11 mouse cellular contexts compared by ENCODE assay signal in genomic region chr5:10648075-10648474, GRCm38 (mm10).
DNase-seq lines count a peak whose midpoint lies in the region; ATAC-seq and TF ChIP-seq lines count a peak whose summit lies in the region.
"Had no signal": no experiment of that assay in that cellular context is flagged by ENCODE, and none has a peak within 500 bp of the region (broad histone marks: within the 10 kb centered on the region; RNA-seq: fewer than 3 reads in every experiment).

No protein-coding gene starts in this region.

- H3K9ac ChIP-seq in midbrain, postnatal 0 days (replicated peaks; ENCODE audit: low read length, poor library complexity, severe bottlenecking): no peak overlapping the region
- no peak overlapping the region for H3K9ac ChIP-seq in midbrain, embryonic 16.5 days (ENCODE audit: low read depth, low read length)

- no peaks in the 10 kb centered on the region for H3K36me3 ChIP-seq in midbrain, postnatal 0 days (ENCODE audit: insufficient read depth, low read length)
- no peaks in the 10 kb centered on the region for H3K36me3 ChIP-seq in midbrain, embryonic 16.5 days (ENCODE audit: control insufficient read depth, insufficient read depth, low read length)

- ATAC-seq in frontal cortex, adult (ENCODE audit: low TSS enrichment): peak; percentile 47; the same call in 1 of the 2 replicates
- no peak for ATAC-seq in midbrain, postnatal 0 days (ENCODE audit: low FRiP score)
- no peak for ATAC-seq in midbrain, embryonic 16.5 days
- ATAC-seq: intestine, embryonic 16.5 days had no signal

- H3K4me1 ChIP-seq in midbrain, postnatal 0 days (ENCODE audit: insufficient read depth, low read length): no peaks in the 10 kb centered on the region
- H3K4me1 ChIP-seq in midbrain, embryonic 16.5 days (ENCODE audit: control insufficient read depth, insufficient read depth, low read length): no peaks in the 10 kb centered on the region

- H3K27ac ChIP-seq in midbrain, postnatal 0 days (ENCODE audit: low read depth, low read length): no peak overlapping the region
- no peak overlapping the region for H3K27ac ChIP-seq in midbrain, embryonic 16.5 days (ENCODE audit: low read length)

- no peak overlapping the region for H3K4me3 ChIP-seq in midbrain, postnatal 0 days (ENCODE audit: low read depth, low read length)
- no peak overlapping the region for H3K4me3 ChIP-seq in midbrain, embryonic 16.5 days (ENCODE audit: low read depth, low read length)

- H3K4me2 ChIP-seq in midbrain, postnatal 0 days (ENCODE audit: low read depth, low read length, poor library complexity, severe bottlenecking): no peak overlapping the region
- H3K4me2 ChIP-seq in midbrain, embryonic 16.5 days (ENCODE audit: low read length): no peak overlapping the region

- no peaks in the 10 kb centered on the region for H3K27me3 ChIP-seq in midbrain, postnatal 0 days (ENCODE audit: insufficient read depth, low read length)
- no peaks in the 10 kb centered on the region for H3K27me3 ChIP-seq in midbrain, embryonic 16.5 days (ENCODE audit: control insufficient read depth, insufficient read depth, low read depth, low read length)

- intact Hi-C loops in heart, postnatal 10 days (cut with DNase I): loop anchor here (5.0 kb wide), 1 partner anchor 1909 kb away; no protein-coding TSS in a partner anchor

- no peak for DNase-seq in frontal cortex, postnatal 14 days (ENCODE audit: low spot score in 2 of 2)
- DNase-seq in midbrain, postnatal 0 days (ENCODE audit: low spot score): peak; percentile 58
- peak; percentile 49 for DNase-seq in embryo, embryonic 10.5 days (ENCODE audit: low spot score)
- no peak for DNase-seq in yolk sac, embryonic 10.5 days (ENCODE audit: low spot score)
- no peak for DNase-seq in heart, postnatal 10 days
- DNase-seq in urinary bladder, adult 2 months (ENCODE audit: low spot score): no peak
- DNase-seq: cerebellum, adult 9-11 months; gastrocnemius, postnatal 10 days had no signal

- TF ChIP-seq CTCF in midbrain, postnatal 0 days (IDR thresholded peaks at IDR 0.05): peak; percentile 83

- H3K9me3 ChIP-seq in midbrain, postnatal 0 days (ENCODE audit: low read length): 0 out of 2 replicates have a peak, but pooled peaks cover 5% of the 10 kb centered on the region
- H3K9me3 ChIP-seq in midbrain, embryonic 16.5 days (replicated peaks; ENCODE audit: control insufficient read depth, low read length, poor library complexity, severe bottlenecking): no peaks in the 10 kb centered on the region

- 29% methylated on average over 4 of the region's 4 CpGs for WGBS in midbrain, postnatal 0 days
- 36% methylated on average over 4 of the region's 4 CpGs for WGBS in midbrain, embryonic 16.5 days

Comparison
In these comparisons a context has a peak if more than half of its experiments do, and no peak if none do; other contexts are left out.
1. DNase-seq: peak in midbrain, postnatal 0 days (single experiment) and embryo, embryonic 10.5 days (single experiment); none in frontal cortex, postnatal 14 days (0 of 2), yolk sac, embryonic 10.5 days (single experiment), heart, postnatal 10 days (0 of 2) and urinary bladder, adult 2 months (single experiment).